Mouse (Mus musculus) neural tube, embryonic 10.5 days (tissue): ENCODE results near the gene Gatad2b.
"Not testable (repeated sequence)": the region's sequence is repeated elsewhere in the genome, so short reads cannot be mapped to it uniquely, and the experiment has no call there.

Source experiments
- DNase-seq: peaks from one replicate; pipeline ENCODE4 v3.0.0-alpha.2; 2017; ENCODE audit warnings: low spot score; ENCODE audit errors: extremely low spot score

Gene Gatad2b

GRCm38 (mm10) chr3:90265932-90266741 lies 26.8 kb upstream of the Gatad2b start:
- no peak for DNase-seq

- no peak for DNase-seq
These were observed 25.8 kb upstream of the Gatad2b start for GRCm38 (mm10) chr3:90266901-90267775.

GRCm38 (mm10) chr3:90268190-90268589 lies 24.8 kb upstream of the Gatad2b start:
- no peak for DNase-seq

GRCm38 (mm10) chr3:90268971-90269370 lies 24.0 kb upstream of the Gatad2b start:
- no peak for DNase-seq

- DNase-seq: no peak
These were observed 22.2 kb upstream of the Gatad2b start for GRCm38 (mm10) chr3:90270784-90271183.

- DNase-seq: no peak
These were observed 20.8 kb upstream of the Gatad2b start for GRCm38 (mm10) chr3:90272170-90272569.

- no peak for DNase-seq
These were observed 19.1 kb upstream of the Gatad2b start for GRCm38 (mm10) chr3:90273855-90274254.

- DNase-seq: no peak
These were observed 17.7 kb upstream of the Gatad2b start for GRCm38 (mm10) chr3:90275286-90275685.

- no peak for DNase-seq
These were observed 16.1 kb upstream of the Gatad2b start for GRCm38 (mm10) chr3:90276858-90277257.

GRCm38 (mm10) chr3:90277793-90278192 lies 15.2 kb upstream of the Gatad2b start:
- DNase-seq: no peak

- DNase-seq: no peak
These were observed 14.8 kb upstream of the Gatad2b start for GRCm38 (mm10) chr3:90278211-90278610.

- no peak for DNase-seq
These were observed 13.8 kb upstream of the Gatad2b start for GRCm38 (mm10) chr3:90279216-90279615.

- no peak for DNase-seq
These were observed 13.2 kb upstream of the Gatad2b start for GRCm38 (mm10) chr3:90279743-90280142.

GRCm38 (mm10) chr3:90280708-90281107 lies 12.3 kb upstream of the Gatad2b start:
- DNase-seq: no peak

GRCm38 (mm10) chr3:90284150-90284549 lies 8.8 kb upstream of the Gatad2b start:
- no peak for DNase-seq

GRCm38 (mm10) chr3:90289403-90289802 lies 3.6 kb upstream of the Gatad2b start:
- DNase-seq: not testable (repeated sequence)

- DNase-seq: no peak
These were observed 2.4 kb upstream of the Gatad2b start for GRCm38 (mm10) chr3:90290602-90291001.

GRCm38 (mm10) chr3:90291982-90292344 lies 1.0 kb upstream of the Gatad2b start:
- no peak for DNase-seq

GRCm38 (mm10) chr3:90293352-90294063 lies 530 bp downstream of the Gatad2b start:
- DNase-seq: peak; percentile 87

GRCm38 (mm10) chr3:90294064-90294440 lies 1.1 kb downstream of the Gatad2b start:
- peak; percentile 37 for DNase-seq

GRCm38 (mm10) chr3:90294651-90295050 lies 1.7 kb downstream of the Gatad2b start:
- no peak for DNase-seq

- DNase-seq: no peak
These were observed 12.8 kb downstream of the Gatad2b start for GRCm38 (mm10) chr3:90305801-90306200.
